In genomic region chr8:64347490-64347889, GRCm38 (mm10) we compare ENCODE assay signal across 22 mouse cellular contexts.
"Had no signal": no experiment of that assay in that cellular context is flagged by ENCODE, and none has a peak within 500 bp of the region (broad histone marks: within the 10 kb centered on the region; RNA-seq: fewer than 3 reads in every experiment).

No protein-coding gene starts in this region.

- H3K4me2 ChIP-seq: limb, embryonic 12.5 days; limb, embryonic 15.5 days; liver, embryonic 11.5 days; lung, embryonic 14.5 days; midbrain, embryonic 12.5 days; midbrain, embryonic 15.5 days; neural tube, embryonic 12.5 days; neural tube, embryonic 15.5 days; stomach, embryonic 15.5 days had no signal

- H3K27ac ChIP-seq: kidney, postnatal 0 days; layer of hippocampus, adult 2 months; limb, embryonic 12.5 days; limb, embryonic 15.5 days; liver, embryonic 14.5 days; macrophage; midbrain, embryonic 12.5 days; midbrain, embryonic 15.5 days; neural tube, embryonic 12.5 days; neural tube, embryonic 15.5 days; stomach, embryonic 15.5 days had no signal

- H3K9ac ChIP-seq: limb, embryonic 12.5 days; limb, embryonic 15.5 days; liver, embryonic 14.5 days; liver, postnatal 0 days; lung, embryonic 14.5 days; midbrain, embryonic 12.5 days; midbrain, embryonic 15.5 days; neural tube, embryonic 12.5 days; neural tube, embryonic 15.5 days; stomach, embryonic 15.5 days had no signal

- H3K27me3 ChIP-seq: limb, embryonic 15.5 days; midbrain, embryonic 12.5 days; midbrain, embryonic 15.5 days; neural tube, embryonic 12.5 days; neural tube, embryonic 15.5 days; stomach, embryonic 15.5 days had no signal

- H3K4me3 ChIP-seq: layer of hippocampus, adult 2 months; limb, embryonic 12.5 days; limb, embryonic 15.5 days; midbrain, embryonic 12.5 days; midbrain, embryonic 15.5 days; neural tube, embryonic 12.5 days; neural tube, embryonic 15.5 days; stomach, embryonic 15.5 days had no signal

- ATAC-seq: liver, postnatal 0 days; lung, postnatal 0 days had no signal

- DNase-seq: kidney, adult 18-20 months; kidney, adult 9 months; kidney, postnatal 25 days; left cerebral cortex, postnatal 4 days; liver, postnatal 0 days; lung, embryonic 14.5 days; right cerebral cortex, postnatal 25 days; spleen, adult 18-20 months; thymus, postnatal 25 days had no signal

- H3K36me3 ChIP-seq: limb, embryonic 12.5 days; limb, embryonic 15.5 days; midbrain, embryonic 12.5 days; midbrain, embryonic 15.5 days; neural tube, embryonic 12.5 days; neural tube, embryonic 15.5 days; stomach, embryonic 15.5 days had no signal

- H3K4me1 ChIP-seq: limb, embryonic 12.5 days; limb, embryonic 15.5 days; midbrain, embryonic 15.5 days; neural tube, embryonic 12.5 days; neural tube, embryonic 15.5 days; stomach, embryonic 15.5 days had no signal

- H3K9me3 ChIP-seq: limb, embryonic 12.5 days; limb, embryonic 15.5 days; midbrain, embryonic 15.5 days; neural tube, embryonic 12.5 days; neural tube, embryonic 15.5 days; stomach, embryonic 15.5 days had no signal
